Mouse (Mus musculus) CH12.LX (cell line): ENCODE data around the gene Dhdh. TPM values are rescaled to one million over a fixed set of nuclear protein-coding genes. Genes with fewer than 3 reads are reported as not detected.

Experiments
- DNase-seq: peaks from one replicate; pipeline ENCODE4 v3.0.0-alpha.2; 2013; ENCODE audit errors: extremely low read depth
- H3K27ac ChIP-seq: 2 replicates; pipeline ENCODE4 v1.5.1; 2012; ENCODE audit warnings: low read depth, mild to moderate bottlenecking, control low read depth, moderate library complexity; ENCODE audit not compliant: insufficient read depth
- H3K27me3 ChIP-seq: replicated peaks from 2 replicates; pipeline ENCODE3; 2012; ENCODE audit warnings: inconsistent platforms
- H3K36me3 ChIP-seq, 2 experiments: replicated peaks in 1 of 2; 2 replicates each; pipeline versions ENCODE3 to v1.6.1; 2012; ENCODE audit warnings: inconsistent platforms in 1 of 2, low read length in 1 of 2, mild to moderate bottlenecking in 1 of 2, mixed read lengths in 1 of 2, moderate library complexity in 1 of 2; ENCODE audit not compliant: control insufficient read depth in 1 of 2, insufficient read depth in 1 of 2
- H3K4me1 ChIP-seq, 2 experiments: 2 replicates each; pipeline ENCODE4 v1.6.1; 2012; ENCODE audit warnings: inconsistent platforms in 1 of 2, moderate library complexity in 1 of 2; ENCODE audit not compliant: insufficient read depth in 2 of 2, control insufficient read depth in 1 of 2
- H3K4me2 ChIP-seq: 2 replicates; pipeline ENCODE4 v1.6.1; 2012; ENCODE audit warnings: low read depth, mild to moderate bottlenecking, control low read depth; ENCODE audit not compliant: poor library complexity, insufficient read depth, severe bottlenecking
- H3K4me3 ChIP-seq, 3 experiments: fragments of 150-350 bp in 1 of 3; sonication (generic) in 1 of 3; replicated peaks in 1 of 3; 2 replicates each; pipeline versions ENCODE3 to v1.5.1; 2011 to 2012; ENCODE audit warnings: low read depth in 2 of 3, low read length in 2 of 3, mild to moderate bottlenecking in 2 of 3, moderate library complexity in 2 of 3, control low read depth in 1 of 3, improper control_type of control experiment in 1 of 3, inconsistent platforms in 1 of 3, mixed read lengths in 1 of 3; ENCODE audit not compliant: poor library complexity in 1 of 3
- H3K79me2 ChIP-seq: replicated peaks from 2 replicates; pipeline ENCODE4 v1.6.1; 2012; ENCODE audit warnings: mild to moderate bottlenecking, moderate library complexity; ENCODE audit not compliant: control insufficient read depth, poor library complexity, insufficient read depth, severe bottlenecking; ENCODE audit errors: extremely low read depth
- H3K9ac ChIP-seq: 2 replicates; pipeline ENCODE4 v1.6.1; 2012; ENCODE audit warnings: low read depth, mild to moderate bottlenecking, control low read depth, moderate library complexity; ENCODE audit not compliant: insufficient read depth
- H3K9me3 ChIP-seq: replicated peaks from 2 replicates; pipeline ENCODE3; 2012; ENCODE audit warnings: low read length, inconsistent platforms, mixed read lengths
- BHLHE40 ChIP-seq: IDR thresholded peaks from 2 replicates; pipeline ENCODE4 v1.6.1; 2011; ENCODE audit warnings: mild to moderate bottlenecking, low read depth, low read length, improper control_type of control experiment
- CHD1 ChIP-seq: IDR thresholded peaks from 2 replicates; pipeline ENCODE4 v1.6.1; 2012; ENCODE audit warnings: low read depth, low read length, improper control_type of control experiment, inconsistent platforms
- CHD2 ChIP-seq: IDR thresholded peaks from 2 replicates; pipeline ENCODE4 v1.6.1; 2011; ENCODE audit warnings: low read length, improper control_type of control experiment
- CTCF ChIP-seq, 2 experiments: IDR thresholded peaks in 1 of 2; conservative IDR thresholded peaks in 1 of 2; 2 replicates each; pipeline ENCODE4 v1.5.1; 2011 to 2012; ENCODE audit warnings: low read depth in 2 of 2, low read length in 2 of 2, improper control_type of control experiment in 1 of 2, inconsistent platforms in 1 of 2, mild to moderate bottlenecking in 1 of 2, moderate library complexity in 1 of 2
- E2F4 ChIP-seq: IDR thresholded peaks from 2 replicates; pipeline ENCODE4 v1.6.1; 2011; ENCODE audit warnings: low read depth, low read length, improper control_type of control experiment; ENCODE audit not compliant: insufficient replicate concordance
- ELF1 ChIP-seq: IDR thresholded peaks from 2 replicates; pipeline ENCODE4 v1.6.1; 2014; ENCODE audit warnings: low read depth, mild to moderate bottlenecking, inconsistent platforms, low read length, improper control_type of control experiment
- EP300 ChIP-seq: IDR thresholded peaks from 2 replicates; pipeline ENCODE4 v1.6.1; 2011; ENCODE audit warnings: low read length, improper control_type of control experiment
- GABPA ChIP-seq: IDR thresholded peaks from 2 replicates; pipeline ENCODE4 v1.6.1; 2012; ENCODE audit warnings: low read depth, low read length, improper control_type of control experiment, inconsistent platforms; ENCODE audit not compliant: insufficient replicate concordance
- HCFC1 ChIP-seq: IDR thresholded peaks from 2 replicates; pipeline ENCODE4 v1.6.1; 2012; ENCODE audit warnings: low read depth, mild to moderate bottlenecking, inconsistent platforms, low read length, improper control_type of control experiment
- IRF4 ChIP-seq: IDR thresholded peaks from 2 replicates; pipeline ENCODE4 v1.6.1; 2014; ENCODE audit warnings: low read depth, mild to moderate bottlenecking, inconsistent platforms, low read length, improper control_type of control experiment
- JUN ChIP-seq: IDR thresholded peaks from 2 replicates; pipeline ENCODE4 v1.6.1; 2011; ENCODE audit warnings: low read depth, mild to moderate bottlenecking, low read length, improper control_type of control experiment, moderate library complexity; ENCODE audit not compliant: insufficient read depth
- JUND ChIP-seq: conservative IDR thresholded peaks from 2 replicates; pipeline ENCODE4 v1.6.1; 2011; ENCODE audit warnings: low read depth, low read length, improper control_type of control experiment
- KAT2A ChIP-seq: IDR thresholded peaks from 2 replicates; pipeline ENCODE4 v1.6.1; 2012; ENCODE audit warnings: low read length, improper control_type of control experiment, inconsistent platforms; ENCODE audit not compliant: insufficient replicate concordance
- MAX ChIP-seq: IDR thresholded peaks from 2 replicates; pipeline ENCODE4 v1.6.1; 2011; ENCODE audit warnings: low read length, improper control_type of control experiment
- MAZ ChIP-seq: IDR thresholded peaks from 2 replicates; pipeline ENCODE4 v1.6.1; 2012; ENCODE audit warnings: low read depth, mild to moderate bottlenecking, inconsistent platforms, low read length, improper control_type of control experiment, moderate library complexity
- MXI1 ChIP-seq: IDR thresholded peaks from 2 replicates; pipeline ENCODE4 v1.6.1; 2011; ENCODE audit warnings: mild to moderate bottlenecking, low read depth, low read length, improper control_type of control experiment
- NRF1 ChIP-seq: IDR thresholded peaks from 2 replicates; pipeline ENCODE4 v1.6.1; 2014; ENCODE audit warnings: low read depth, mild to moderate bottlenecking, inconsistent platforms, low read length, improper control_type of control experiment, moderate library complexity
- PAX5 ChIP-seq: IDR thresholded peaks from 2 replicates; pipeline ENCODE4 v1.6.1; 2012; ENCODE audit warnings: low read length, inconsistent platforms, mixed read lengths
- POLR2A ChIP-seq: IDR thresholded peaks from 2 replicates; pipeline ENCODE4 v1.6.1; 2011; ENCODE audit warnings: low read depth, mild to moderate bottlenecking, improper control_type of control experiment, low read length
- POLR2AphosphoS2 ChIP-seq: IDR thresholded peaks from 2 replicates; pipeline ENCODE4 v1.6.1; 2011; ENCODE audit warnings: low read depth, low read length, improper control_type of control experiment
- RCOR1 ChIP-seq: conservative IDR thresholded peaks from 2 replicates; pipeline ENCODE4 v1.6.1; 2012; ENCODE audit warnings: low read depth, mild to moderate bottlenecking, inconsistent platforms, low read length, improper control_type of control experiment
- UBTF ChIP-seq: IDR thresholded peaks from 2 replicates; pipeline ENCODE4 v1.6.1; 2012; ENCODE audit warnings: low read depth, mild to moderate bottlenecking, inconsistent platforms, low read length, improper control_type of control experiment, moderate library complexity
- USF2 ChIP-seq: conservative IDR thresholded peaks from 2 replicates; pipeline ENCODE4 v1.6.1; 2011; ENCODE audit warnings: low read depth, low read length, improper control_type of control experiment
- ZC3H11A ChIP-seq: IDR thresholded peaks from 2 replicates; pipeline ENCODE4 v1.6.1; 2012; ENCODE audit warnings: low read depth, mild to moderate bottlenecking, inconsistent platforms, low read length, improper control_type of control experiment
- ZKSCAN1 ChIP-seq: IDR thresholded peaks from 2 replicates; pipeline ENCODE4 v1.6.1; 2012; ENCODE audit warnings: low read depth, inconsistent platforms, low read length, improper control_type of control experiment, borderline replicate concordance
- ZMIZ1 ChIP-seq: IDR thresholded peaks from 2 replicates; pipeline ENCODE4 v1.6.1; 2012; ENCODE audit warnings: low read depth, mild to moderate bottlenecking, inconsistent platforms, low read length, improper control_type of control experiment
- dilution Hi-C: fragments of 300-500 bp; cut with MboI; formaldehyde crosslinking; loops from 2 replicates; pipeline ENCODE4 v1.14.3; 2020; ENCODE audit warnings: low sequenced_read_pairs; ENCODE audit not compliant: extremely low pct_unique_long_range_greater_than_20kb, extremely low pct_ligation_motif_present
- in situ Hi-C: fragments of 300-500 bp; cut with MboI; formaldehyde crosslinking; loops from 3 replicates; pipeline ENCODE4 v1.14.3; 2019; ENCODE audit warnings: low sequenced_read_pairs, low pct_ligation_motif_present, low pct_unique_long_range_greater_than_20kb, mixed read lengths
- polyA plus RNA-seq: library from polyadenylated mRNA; unstranded; fragments of >175 nt; gene quantifications from 2 replicates; pipeline ENCODE4 v1.2.1, GENCODE M21; 2012; ENCODE audit warnings: low read depth; ENCODE audit not compliant: insufficient read length
- total RNA-seq, 2 experiments: library from RNA; depleted of rRNA; stranded (reverse); fragments of 300-350 nt in 1 of 2; fragments of >200 nt in 1 of 2; gene quantifications; 2 replicates each; pipeline ENCODE4 v1.2.3; 2012 to 2014

Dhdh gene
- total and polyA plus RNA-seq, 3 experiments, result 5.9 to 18.0 (median 7.2) TPM

DNA sequence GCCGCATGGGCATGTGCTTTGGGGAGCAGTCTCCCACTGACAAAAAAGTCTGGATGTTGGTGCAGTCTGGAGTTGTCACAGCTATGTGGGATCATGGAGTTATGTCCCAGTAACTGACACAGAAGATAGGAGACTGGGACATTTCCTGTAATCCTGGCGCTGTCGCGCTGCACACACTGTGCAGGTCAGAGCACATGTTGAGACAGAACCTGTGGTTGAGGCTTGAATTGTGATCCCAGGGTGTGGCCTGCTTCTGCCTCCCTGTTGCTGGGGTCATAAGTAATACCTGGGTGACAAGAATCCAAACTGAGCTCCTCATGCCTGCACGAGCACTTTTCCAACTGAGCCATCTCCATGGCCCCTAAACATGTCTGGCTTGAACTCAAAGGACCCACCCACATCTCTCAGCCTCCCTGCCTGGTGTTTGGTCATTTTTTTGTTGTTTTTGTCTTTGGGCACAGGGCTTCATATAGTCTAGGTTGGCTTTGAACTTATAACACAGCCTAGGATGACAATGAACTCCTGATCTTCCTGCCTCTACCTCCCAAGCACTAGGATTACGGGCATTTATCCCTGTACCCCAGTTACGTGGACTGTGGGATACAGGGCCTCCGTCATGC lies 3.7 kb upstream of the Dhdh start:
- DNase-seq, result no peak

DNA sequence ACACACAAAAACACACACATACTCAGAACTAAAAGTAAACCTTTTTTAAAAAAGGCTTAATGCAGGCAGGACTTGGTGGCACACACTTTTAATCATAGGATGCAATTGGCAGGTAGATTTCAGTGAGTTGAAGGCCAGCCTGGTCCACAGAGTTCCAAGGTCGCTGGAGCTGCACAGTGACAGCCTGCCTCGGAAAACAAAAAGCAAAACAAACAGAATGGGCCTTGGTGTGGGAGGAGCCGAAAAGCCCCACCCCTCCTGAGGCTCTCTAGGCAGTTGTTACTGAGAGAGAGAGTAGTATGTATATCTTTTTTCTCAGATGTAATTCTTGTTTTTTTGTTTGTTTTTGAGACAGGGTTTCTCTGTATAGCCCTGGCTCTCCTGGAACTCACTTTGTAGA lies 2.7 kb upstream of the Dhdh start:
- Histone ChIP-seq H3K27ac (no peak overlapping the region), H3K4me1 (peaks cover 6 to 32% of the 10 kb centered on the region in 2 experiments; a peak in 3 of 4 replicates), H3K4me2 (no peak overlapping the region), H3K27me3 (no peaks in the 10 kb centered on the region), H3K4me3 (no peak overlapping the region), H3K36me3 (peaks cover 31 to 50% of the 10 kb centered on the region in 2 experiments), H3K9ac (no peak overlapping the region), H3K79me2 (no peaks in the 10 kb centered on the region), H3K9me3 (no peaks in the 10 kb centered on the region)
- no peak for DNase-seq
- in situ Hi-C loops (no loop called here), dilution Hi-C loops (no loop called here)
- no peak for TF ChIP-seq ZMIZ1
- TF ChIP-seq CHD2, result no peak
- TF ChIP-seq HCFC1, result no peak
- no peak for TF ChIP-seq ZC3H11A
- TF ChIP-seq EP300, result no peak
- TF ChIP-seq ELF1, result no peak
- no peak for TF ChIP-seq JUND
- TF ChIP-seq RCOR1, result no peak
- no peak for TF ChIP-seq POLR2AphosphoS2
- no peak for TF ChIP-seq BHLHE40
- no peak for TF ChIP-seq JUN
- TF ChIP-seq KAT2A, result no peak
- TF ChIP-seq CTCF (conservative IDR thresholded peaks at IDR 0.05 in 1 of 2, IDR thresholded peaks at IDR 0.05 in 1 of 2; ENCODE audit: low read depth in 2 of 2, low read length in 2 of 2), result no peak
- TF ChIP-seq MXI1, result no peak
- no peak for TF ChIP-seq MAZ
- TF ChIP-seq E2F4, result no peak
- no peak for TF ChIP-seq NRF1
- no peak for TF ChIP-seq POLR2A
- no peak for TF ChIP-seq GABPA
- no peak for TF ChIP-seq ZKSCAN1

More for the DNA sequence above, 3.7 kb upstream of the Dhdh start:
- dilution Hi-C loops (no loop called here), in situ Hi-C loops (no loop called here)
- no peak for TF ChIP-seq USF2
- no peak for TF ChIP-seq PAX5
- no peak for TF ChIP-seq GABPA
- no peak for TF ChIP-seq MAX
- no peak for TF ChIP-seq JUN
- TF ChIP-seq IRF4, result no peak
- TF ChIP-seq JUND, result no peak
- TF ChIP-seq KAT2A, result no peak
- no peak for TF ChIP-seq UBTF
- TF ChIP-seq POLR2AphosphoS2, result no peak
- no peak for TF ChIP-seq CHD1
- no peak for TF ChIP-seq RCOR1
- no peak for TF ChIP-seq ELF1
- Histone ChIP-seq H3K4me1 (peaks cover 6 to 30% of the 10 kb centered on the region in 2 experiments; a peak in 3 of 4 replicates), H3K36me3 (peaks cover 36 to 55% of the 10 kb centered on the region in 2 experiments), H3K79me2 (no peaks in the 10 kb centered on the region), H3K4me3 (no peak overlapping the region), H3K27ac (no peak overlapping the region), H3K9ac (no peak overlapping the region), H3K27me3 (no peaks in the 10 kb centered on the region), H3K9me3 (no peaks in the 10 kb centered on the region), H3K4me2 (no peak overlapping the region)
